Comparison of ENCODE assay signal across 20 mouse cellular contexts in the genomic region with DNA sequence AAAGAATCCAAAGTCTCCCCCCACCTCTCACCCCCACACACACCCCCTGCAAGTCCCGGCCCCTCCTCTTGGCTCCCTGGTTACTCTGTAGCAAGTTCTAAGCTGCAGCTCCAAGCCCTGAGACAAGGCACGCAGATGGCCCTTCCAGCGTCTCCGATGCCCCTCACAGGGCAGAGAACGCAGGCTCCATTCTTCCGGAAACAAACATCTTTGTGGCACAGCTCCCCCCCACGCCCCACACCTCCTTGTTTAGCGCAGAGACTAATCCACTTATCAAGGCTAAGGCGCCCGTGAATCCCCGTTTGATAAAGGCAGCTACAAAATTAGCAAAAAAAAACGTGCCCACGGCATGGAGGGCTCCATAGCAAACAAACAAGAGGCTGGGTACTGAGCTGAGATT.
DNase-seq lines count a peak whose midpoint lies in the region; ATAC-seq and TF ChIP-seq lines count a peak whose summit lies in the region.
"Had no signal": no experiment of that assay in that cellular context is flagged by ENCODE, and none has a peak within 500 bp of the region (broad histone marks: within the 10 kb centered on the region; RNA-seq: fewer than 3 reads in every experiment).

No protein-coding gene starts in this region.

- H3K27ac ChIP-seq in cerebellum, adult 2 months (ENCODE audit: insufficient read depth, low read length) = no peak overlapping the region
- no peak overlapping the region for H3K27ac ChIP-seq in hindbrain, postnatal 0 days
- no peak overlapping the region for H3K27ac ChIP-seq in hindbrain, embryonic 12.5 days
- peak overlapping the region; percentile 82 for H3K27ac ChIP-seq in midbrain, embryonic 13.5 days
- H3K27ac ChIP-seq: intestine, embryonic 15.5 days; limb, embryonic 12.5 days; liver, embryonic 12.5 days; stomach, postnatal 0 days had no signal

- no peak for ATAC-seq in hindbrain, postnatal 0 days
- no peak for ATAC-seq in hindbrain, embryonic 12.5 days (ENCODE audit: low FRiP score)
- no peak for ATAC-seq in midbrain, embryonic 13.5 days
- ATAC-seq in activated CD4-positive, CD25-positive, alpha-beta regulatory T cell, adult 4 months = no peak
- ATAC-seq: intestine, embryonic 15.5 days; liver, embryonic 12.5 days had no signal

- DNase-seq in cerebellum, postnatal 10 days = peak; percentile 52 to 60
- no peak for DNase-seq in cerebellum, adult 2 months
- DNase-seq in hindbrain, postnatal 0 days (ENCODE audit: low spot score) = peak; percentile 56
- DNase-seq in retina, postnatal 7 days (ENCODE audit: low read depth, low spot score) = peak; percentile 37
- no peak for DNase-seq in layer of hippocampus, postnatal 36 days
- DNase-seq: adrenal gland, postnatal 14 days; cerebellum, adult 11 months; gastrocnemius, postnatal 25 days; kidney, adult 9 months; kidney, postnatal 25 days; lung, adult 2 months; thymus, postnatal 14 days had no signal

- H3K4me3 ChIP-seq in cerebellum, adult 2 months (replicated peaks; ENCODE audit: insufficient read depth, low read depth, low read length) = no peak overlapping the region
- H3K4me3 ChIP-seq in hindbrain, postnatal 0 days (ENCODE audit: low read length) = no peak overlapping the region
- H3K4me3 ChIP-seq in hindbrain, embryonic 12.5 days = no peak overlapping the region
- no peak overlapping the region for H3K4me3 ChIP-seq in midbrain, embryonic 13.5 days (replicated peaks)
- H3K4me3 ChIP-seq: erythroblast, embryonic 14.5 days; intestine, embryonic 15.5 days; limb, embryonic 12.5 days; liver, embryonic 12.5 days had no signal

- H3K36me3 ChIP-seq in hindbrain, postnatal 0 days (ENCODE audit: insufficient read depth, low read length) = no peaks in the 10 kb centered on the region
- no peaks in the 10 kb centered on the region for H3K36me3 ChIP-seq in hindbrain, embryonic 12.5 days
- no peaks in the 10 kb centered on the region for H3K36me3 ChIP-seq in midbrain, embryonic 13.5 days
- H3K36me3 ChIP-seq: intestine, embryonic 15.5 days; limb, embryonic 12.5 days; liver, embryonic 12.5 days had no signal

- no peak for TF ChIP-seq CTCF in cerebellum, adult 2 months (IDR thresholded peaks at IDR 0.05; ENCODE audit: borderline replicate concordance, insufficient read depth, low read depth, low read length)
- no peak for TF ChIP-seq CTCF in hindbrain, postnatal 0 days (IDR thresholded peaks at IDR 0.05; ENCODE audit: low read depth)

- no peaks in the 10 kb centered on the region for H3K4me1 ChIP-seq in cerebellum, adult 2 months (ENCODE audit: control insufficient read depth, insufficient read depth, low read length)
- H3K4me1 ChIP-seq in hindbrain, postnatal 0 days (ENCODE audit: insufficient read depth, low read length) = no peaks in the 10 kb centered on the region
- peaks cover 64% of the 10 kb centered on the region for H3K4me1 ChIP-seq in hindbrain, embryonic 12.5 days
- H3K4me1 ChIP-seq in midbrain, embryonic 13.5 days (replicated peaks) = peaks cover 89% of the 10 kb centered on the region
- H3K4me1 ChIP-seq: intestine, embryonic 15.5 days; liver, embryonic 12.5 days had no signal

- WGBS in cerebellum, adult 2 months = 12% methylated on average over 13 of the region's 13 CpGs
- WGBS in hindbrain, postnatal 0 days = 12% methylated on average over 13 of the region's 13 CpGs
- 15% methylated on average over 13 of the region's 13 CpGs for WGBS in hindbrain, embryonic 12.5 days
- WGBS in midbrain, embryonic 13.5 days = 4% methylated on average over 13 of the region's 13 CpGs

- no peaks in the 10 kb centered on the region for H3K27me3 ChIP-seq in cerebellum, adult 2 months (ENCODE audit: control insufficient read depth, insufficient read depth, low read length)
- no peaks in the 10 kb centered on the region for H3K27me3 ChIP-seq in hindbrain, postnatal 0 days (ENCODE audit: insufficient read depth, low read length)
- H3K27me3 ChIP-seq in hindbrain, embryonic 12.5 days = peaks cover 40% of the 10 kb centered on the region
- H3K27me3 ChIP-seq in midbrain, embryonic 13.5 days = peaks cover 24% of the 10 kb centered on the region; the same call in 1 of the 2 replicates

- no peak overlapping the region for H3K4me2 ChIP-seq in hindbrain, postnatal 0 days (ENCODE audit: low read depth, low read length)
- no peak overlapping the region for H3K4me2 ChIP-seq in hindbrain, embryonic 12.5 days (replicated peaks)
- H3K4me2 ChIP-seq in midbrain, embryonic 13.5 days (replicated peaks) = 0 out of 2 replicates have a peak overlapping the region, but pooled peaks have one; percentile 10
- H3K4me2 ChIP-seq: intestine, embryonic 15.5 days; limb, embryonic 12.5 days; liver, embryonic 12.5 days had no signal

- 0 out of 2 replicates have a peak overlapping the region, but pooled peaks have one; percentile 15 for H3K9ac ChIP-seq in hindbrain, postnatal 0 days (replicated peaks; ENCODE audit: low read length)
- no peak overlapping the region for H3K9ac ChIP-seq in hindbrain, embryonic 12.5 days
- no peak overlapping the region for H3K9ac ChIP-seq in midbrain, embryonic 13.5 days (replicated peaks)
- H3K9ac ChIP-seq: intestine, embryonic 15.5 days; limb, embryonic 12.5 days; liver, embryonic 12.5 days had no signal

- no peaks in the 10 kb centered on the region for H3K9me3 ChIP-seq in hindbrain, postnatal 0 days (ENCODE audit: low read length)
- H3K9me3 ChIP-seq in hindbrain, embryonic 12.5 days (replicated peaks) = no peaks in the 10 kb centered on the region
- H3K9me3 ChIP-seq in midbrain, embryonic 13.5 days = no peaks in the 10 kb centered on the region
- H3K9me3 ChIP-seq: intestine, embryonic 15.5 days; limb, embryonic 12.5 days; liver, embryonic 12.5 days had no signal

- no peak for TF ChIP-seq POLR2A in cerebellum, adult 2 months (IDR thresholded peaks at IDR 0.05; ENCODE audit: borderline replicate concordance, insufficient read depth, low read length)

Comparison
In these comparisons a context has a peak if more than half of its experiments do, and no peak if none do; other contexts are left out.
1. DNase-seq: peak in cerebellum, postnatal 10 days (2 of 2), hindbrain, postnatal 0 days (single experiment) and retina, postnatal 7 days (single experiment); none in cerebellum, adult 2 months (0 of 2) and layer of hippocampus, postnatal 36 days (0 of 2).